Mouse (Mus musculus) spleen, adult 2 months (tissue): Measurements from ENCODE around the gene Wee1. TPM values are rescaled to one million over a fixed set of nuclear protein-coding genes. Genes with fewer than 3 reads are reported as not detected.

Experiments
- DNase-seq, 2 experiments: peaks; one replicate each; pipeline versions ENCODE4 v3.0.0 to v3.0.0-alpha.2; 2012 to 2021; ENCODE audit warnings: low spot score in 2 of 2, low read depth in 1 of 2
- H3K27ac ChIP-seq: fragments of 200-500 bp; 2 replicates; pipeline ENCODE4 v1.5.1; 2012; ENCODE audit warnings: low read length, inconsistent platforms; ENCODE audit not compliant: insufficient read depth
- H3K27me3 ChIP-seq: fragments of 200-500 bp; 2 replicates; pipeline ENCODE4 v1.6.1; 2012; ENCODE audit warnings: mild to moderate bottlenecking, moderate library complexity, low read length, inconsistent platforms; ENCODE audit not compliant: control insufficient read depth, insufficient read depth
- H3K36me3 ChIP-seq: fragments of 200-500 bp; 2 replicates; pipeline ENCODE4 v1.6.1; 2012; ENCODE audit warnings: mild to moderate bottlenecking, low read length, inconsistent platforms; ENCODE audit not compliant: control insufficient read depth, insufficient read depth
- H3K4me1 ChIP-seq: fragments of 200-500 bp; 2 replicates; pipeline ENCODE4 v1.6.1; 2011; ENCODE audit warnings: inconsistent platforms; ENCODE audit not compliant: control insufficient read depth, insufficient read depth, insufficient read length
- H3K4me3 ChIP-seq: fragments of 200-500 bp; 2 replicates; pipeline ENCODE4 v1.5.1; 2011; ENCODE audit warnings: mild to moderate bottlenecking, inconsistent platforms; ENCODE audit not compliant: insufficient read depth, insufficient read length; ENCODE audit errors: extremely low read depth
- CTCF ChIP-seq: fragments of 200-500 bp; IDR thresholded peaks from 2 replicates; pipeline ENCODE4 v1.5.1; 2011; ENCODE audit warnings: mild to moderate bottlenecking, inconsistent platforms; ENCODE audit not compliant: insufficient read depth, insufficient read length, insufficient replicate concordance; ENCODE audit errors: extremely low read depth
- POLR2A ChIP-seq: fragments of 200-500 bp; IDR thresholded peaks from 2 replicates; pipeline ENCODE4 v1.6.1; 2011; ENCODE audit warnings: low read depth, low read length, inconsistent platforms
- WGBS: fragments of 180-500 bp; shearing (Covaris S2); methylation state at CpG from one replicate; pipeline ENCODE4 v1.1.7; 2018; 5-methylcytosine and 5-hydroxymethylcytosine counted together
- polyA plus RNA-seq: library from polyadenylated mRNA; depleted of rRNA; stranded (reverse); fragments of >200 nt; gene quantifications from 2 replicates; pipeline ENCODE4 v1.2.3, GENCODE M21; 2012; rRNA removed

Gene Wee1
- polyA plus RNA-seq: 3.9 and 5.8 TPM in 2 replicates

DNA sequence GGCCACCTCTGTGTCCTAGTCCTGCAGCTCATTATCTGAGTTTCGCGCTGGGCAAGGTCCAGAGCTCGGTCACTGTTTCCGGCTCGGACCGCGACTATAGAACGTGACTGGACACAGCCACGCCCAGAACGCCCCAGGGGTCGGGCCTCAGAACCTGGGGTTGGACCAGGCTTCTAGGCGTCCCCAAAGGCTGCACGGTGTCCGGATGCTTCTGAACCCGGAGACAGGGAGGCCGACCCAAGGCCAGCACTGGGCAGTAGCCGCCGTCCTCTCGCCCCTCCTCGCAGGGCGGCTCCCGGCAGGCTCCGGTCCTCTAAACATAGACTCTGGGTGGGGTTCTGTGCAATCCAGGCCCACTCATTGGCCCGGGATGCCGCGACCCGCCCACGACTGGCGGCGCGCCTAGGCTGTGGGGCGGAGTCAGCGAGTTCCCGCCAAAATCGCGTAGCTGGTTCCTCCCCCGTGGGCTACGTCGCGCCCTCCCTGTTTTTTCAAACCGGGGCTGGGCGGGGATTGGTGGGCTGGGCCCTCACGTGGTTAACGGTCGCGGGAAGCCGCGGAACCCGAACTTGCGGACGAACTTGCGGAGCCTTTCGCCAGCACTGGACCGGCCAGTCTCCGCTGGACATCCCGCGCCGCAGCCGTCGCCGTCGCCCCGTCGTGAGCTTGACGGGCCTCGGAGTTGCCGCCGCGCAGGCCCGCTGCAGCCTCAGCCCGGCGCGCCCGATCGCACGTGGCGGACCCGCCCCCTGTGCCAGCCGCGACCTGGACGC, at the start of gene Wee1:
Gene Wee1, plus strand, starts transcription at position 531 of the 773 bp plus-strand sequence.
- H3K27me3 ChIP-seq: no peaks in the 10 kb centered on the region
- WGBS: under 1% methylated on average over 74 of the region's 81 CpGs

DNA sequence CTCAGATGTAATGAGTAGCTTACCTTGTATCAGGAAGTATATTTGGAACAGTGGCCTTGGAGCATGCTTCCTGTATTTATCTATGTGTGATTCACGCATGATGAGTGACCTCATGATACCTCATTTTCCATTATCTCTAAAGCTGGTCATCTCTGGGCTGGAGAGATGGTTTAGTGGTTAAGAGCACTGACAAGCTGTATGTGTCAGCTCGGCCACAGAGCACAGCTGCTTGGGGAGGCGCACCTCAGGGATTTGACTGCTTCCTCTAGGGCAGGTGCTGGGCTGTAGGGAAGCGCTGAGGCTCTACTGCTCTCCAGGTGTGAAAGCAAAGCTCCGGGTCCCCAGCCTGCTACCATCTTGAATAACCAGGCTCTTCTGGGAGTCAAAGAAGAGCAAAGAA, 43.7 kb upstream of the Wee1 start:
- peak in 1 of 2 experiments; percentile 18 for DNase-seq
- H3K4me3 ChIP-seq: no peak overlapping the region
- no peaks in the 10 kb centered on the region for H3K27me3 ChIP-seq
- H3K27ac ChIP-seq: no peak overlapping the region
- WGBS: 50% methylated on average over 5 of the region's 5 CpGs
- peaks cover 48% of the 10 kb centered on the region for H3K36me3 ChIP-seq
- TF ChIP-seq CTCF (no peak), POLR2A (no peak)
- no peaks in the 10 kb centered on the region for H3K4me1 ChIP-seq

More for the DNA sequence above, at the start of gene Wee1:
- DNase-seq: peak; percentile 91 to 97
- TF ChIP-seq CTCF: no peak
- peak; percentile 17; the same call in 1 of the 2 replicates for TF ChIP-seq POLR2A
- Histone ChIP-seq H3K36me3 (no peaks in the 10 kb centered on the region), H3K4me1 (peaks cover 3% of the 10 kb centered on the region), H3K27ac (peak within 1 kb of the TSS; percentile 84), H3K4me3 (peak within 1 kb of the TSS; percentile 99)

DNA sequence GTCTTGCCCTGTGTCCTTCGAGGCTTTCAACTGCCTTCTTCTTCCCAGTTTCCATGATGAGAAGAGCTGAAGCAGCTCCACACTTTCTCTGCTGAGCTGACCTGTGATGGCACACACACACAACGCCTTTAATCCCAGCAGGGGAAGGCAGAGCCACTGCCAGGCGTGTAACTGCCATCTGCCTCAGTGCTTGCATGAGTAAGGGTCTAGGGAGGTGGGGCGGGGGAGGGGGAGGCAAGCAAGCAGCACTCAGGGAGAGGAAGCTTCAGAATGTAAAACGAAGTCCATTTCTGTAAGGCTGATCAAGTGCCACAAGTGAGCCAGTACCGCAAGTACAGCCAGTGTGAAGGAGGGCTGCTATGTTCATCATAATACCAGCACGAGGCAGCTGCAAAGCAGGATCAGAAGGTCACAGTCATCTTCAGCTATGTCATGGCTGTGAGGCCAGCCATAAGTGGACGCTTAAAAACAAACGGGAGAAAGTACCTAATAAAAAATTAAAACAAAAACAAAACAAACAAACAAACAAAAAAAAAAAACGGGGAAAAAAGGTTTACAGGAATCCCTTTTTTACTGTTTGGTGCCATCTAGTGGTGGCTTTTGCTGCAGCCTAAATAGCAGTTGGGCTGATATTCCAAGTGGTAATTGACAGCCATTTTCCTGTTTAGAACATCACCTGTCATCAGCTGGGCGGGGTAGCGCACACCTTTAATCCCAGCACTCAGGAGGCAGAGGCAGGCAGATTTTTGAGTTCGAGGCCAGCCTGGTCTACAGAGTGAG, 38.3 kb upstream of the Wee1 start:
- H3K36me3 ChIP-seq: peaks cover 48% of the 10 kb centered on the region
- H3K4me1 ChIP-seq: no peaks in the 10 kb centered on the region
- TF ChIP-seq POLR2A: no peak
- TF ChIP-seq CTCF: no peak
- WGBS: 75% methylated on average over 13 of the region's 13 CpGs
- H3K27ac ChIP-seq: no peak overlapping the region
- no peaks in the 10 kb centered on the region for H3K27me3 ChIP-seq
- H3K4me3 ChIP-seq: no peak overlapping the region
- peak; percentile 17 to 25 for DNase-seq

DNA sequence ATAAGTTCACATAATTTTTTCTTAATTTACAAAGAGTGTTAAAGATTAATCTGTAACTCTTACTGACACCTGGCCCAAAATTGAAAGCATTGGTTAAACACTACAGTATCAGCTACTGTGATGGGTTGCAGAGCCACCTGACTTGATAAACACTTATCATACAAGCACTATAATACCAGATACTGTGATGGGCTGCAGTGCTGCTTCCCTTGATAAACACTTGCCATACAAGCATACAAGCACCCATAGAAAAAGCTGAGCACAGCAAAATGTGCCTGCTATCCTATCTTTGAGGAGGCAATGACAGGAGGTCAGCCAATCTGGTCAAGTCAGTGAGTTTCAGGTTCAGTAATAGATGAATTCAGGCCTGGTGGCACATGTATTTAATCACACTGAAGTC, 36.6 kb upstream of the Wee1 start:
- Histone ChIP-seq H3K27me3 (no peaks in the 10 kb centered on the region), H3K4me1 (no peaks in the 10 kb centered on the region), H3K4me3 (no peak overlapping the region), H3K36me3 (peaks cover 53% of the 10 kb centered on the region), H3K27ac (no peak overlapping the region)
- no peak for DNase-seq
- no peak for TF ChIP-seq CTCF
- TF ChIP-seq POLR2A: no peak

DNA sequence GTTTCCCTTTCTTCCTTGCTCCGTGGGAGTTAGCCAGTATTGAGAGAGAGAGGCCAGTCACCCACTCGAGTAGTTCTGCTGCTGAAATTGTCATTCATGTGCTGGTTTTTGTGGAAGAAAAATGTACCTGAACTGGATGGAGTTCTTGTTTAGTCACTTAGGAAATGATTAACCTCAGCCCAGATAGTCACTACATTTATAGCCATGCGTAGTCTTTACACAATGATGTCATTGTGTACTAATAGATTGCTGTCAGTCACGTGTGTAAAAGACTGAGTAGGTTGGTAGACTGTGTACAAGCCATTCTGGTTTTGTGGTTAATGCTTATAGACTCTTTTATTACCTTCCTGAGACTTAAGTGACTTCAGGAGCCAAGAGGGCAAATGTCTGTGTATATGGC, 33.9 kb upstream of the Wee1 start:
- Histone ChIP-seq H3K4me1 (no peaks in the 10 kb centered on the region), H3K27me3 (no peaks in the 10 kb centered on the region), H3K4me3 (no peak overlapping the region), H3K36me3 (peaks cover 50% of the 10 kb centered on the region), H3K27ac (no peak overlapping the region)
- 83% methylated on average over 4 of the region's 4 CpGs for WGBS
- TF ChIP-seq CTCF: no peak
- no peak for TF ChIP-seq POLR2A
- DNase-seq: no peak

DNA sequence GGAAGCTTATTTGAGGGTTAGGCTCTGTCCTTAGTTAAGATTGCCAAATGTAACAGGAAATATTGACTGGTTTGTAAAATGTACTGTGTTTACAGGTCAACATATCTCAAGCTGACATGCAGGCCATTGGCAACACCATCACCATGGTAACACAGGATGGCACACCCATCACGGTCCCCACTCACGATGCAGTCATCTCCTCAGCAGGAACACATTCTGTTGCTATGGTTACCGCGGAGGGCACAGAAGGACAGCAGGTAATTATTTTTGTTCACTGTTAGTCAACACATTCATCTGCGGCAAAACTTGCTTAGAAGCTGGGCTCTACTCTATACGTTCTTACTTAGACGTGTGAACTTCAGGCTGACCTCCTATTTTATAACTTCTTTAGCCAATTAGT, 30.2 kb upstream of the Wee1 start:
- Histone ChIP-seq H3K27ac (no peak overlapping the region), H3K36me3 (peaks cover 53% of the 10 kb centered on the region), H3K27me3 (no peaks in the 10 kb centered on the region), H3K4me3 (no peak overlapping the region), H3K4me1 (no peaks in the 10 kb centered on the region)
- no peak for DNase-seq
- WGBS: 88% methylated on average over 7 of the region's 7 CpGs
- TF ChIP-seq POLR2A (no peak), CTCF (no peak)

DNA sequence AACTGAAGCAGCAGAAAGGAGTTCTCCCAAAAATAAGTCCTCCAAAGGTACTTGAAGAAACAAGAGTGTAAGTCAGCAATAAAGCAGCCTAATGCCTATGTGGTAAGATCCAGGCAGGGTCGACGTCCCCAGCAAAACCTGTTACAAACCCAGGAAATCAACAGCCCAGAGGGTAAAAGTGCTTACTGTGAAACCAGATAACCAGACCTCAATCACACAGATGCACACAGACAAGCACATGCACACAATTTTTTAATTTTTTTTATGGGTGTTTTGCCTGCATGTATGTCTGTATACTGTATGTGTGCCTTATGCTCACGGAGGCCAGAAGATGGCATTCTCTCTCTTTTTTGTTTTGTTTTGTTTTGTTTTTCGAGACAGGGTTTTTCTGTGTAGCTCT, 25.5 kb upstream of the Wee1 start:
- TF ChIP-seq CTCF (no peak), POLR2A (no peak)
- Histone ChIP-seq H3K36me3 (peaks cover 32% of the 10 kb centered on the region), H3K27ac (no peak overlapping the region), H3K4me3 (no peak overlapping the region), H3K4me1 (no peaks in the 10 kb centered on the region), H3K27me3 (no peaks in the 10 kb centered on the region)
- WGBS: 85% methylated on average over 4 of the region's 4 CpGs
- DNase-seq: no peak
